Mouse (Mus musculus) neural tube, embryonic 14.5 days (tissue): Measurements from ENCODE around the gene Slc25a19. TPM values are rescaled to one million over a fixed set of nuclear protein-coding genes. Genes with fewer than 3 reads are reported as not detected.

Experiments
- ATAC-seq: fragments of 200-750 bp; cut with Nextera tagmentation; 2 replicates; pipeline ENCODE4 v1.8.0; 2017; ENCODE audit warnings: low read depth, mild to moderate bottlenecking, moderate TSS enrichment, moderate library complexity
- H3K27ac ChIP-seq: fragments of 300-500 bp; sonication (generic); 2 replicates; pipeline ENCODE4 v1.5.1; 2014; ENCODE audit warnings: low read depth, mild to moderate bottlenecking, control low read depth, low read length, moderate library complexity, mixed read lengths
- H3K27me3 ChIP-seq: fragments of 300-500 bp; sonication (generic); 2 replicates; pipeline ENCODE4 v1.6.1; 2014; ENCODE audit warnings: low read length; ENCODE audit not compliant: control insufficient read depth, insufficient read depth
- H3K36me3 ChIP-seq: fragments of 300-500 bp; sonication (generic); 2 replicates; pipeline ENCODE4 v1.6.1; 2014; ENCODE audit warnings: low read length, mixed read lengths; ENCODE audit not compliant: control insufficient read depth, insufficient read depth
- H3K4me1 ChIP-seq: fragments of 300-500 bp; sonication (generic); 2 replicates; pipeline ENCODE4 v1.6.1; 2014; ENCODE audit warnings: low read length; ENCODE audit not compliant: control insufficient read depth, insufficient read depth
- H3K4me2 ChIP-seq: fragments of 300-500 bp; sonication (generic); 2 replicates; pipeline ENCODE4 v1.6.1; 2014; ENCODE audit warnings: mild to moderate bottlenecking, low read depth, low read length, control low read depth
- H3K4me3 ChIP-seq: fragments of 300-500 bp; sonication (generic); 2 replicates; pipeline ENCODE4 v1.5.1; 2014; ENCODE audit warnings: low read depth, low read length, control low read depth, mixed read lengths
- H3K9ac ChIP-seq: fragments of 300-500 bp; sonication (generic); replicated peaks from 2 replicates; pipeline ENCODE4 v1.6.1; 2014; ENCODE audit warnings: low read depth, mild to moderate bottlenecking, control low read depth, low read length, mixed read lengths
- H3K9me3 ChIP-seq: fragments of 300-500 bp; sonication (generic); 2 replicates; pipeline ENCODE4 v1.6.1; 2016; ENCODE audit warnings: low read length; ENCODE audit not compliant: control insufficient read depth
- WGBS: fragments of 180-500 bp; shearing (Covaris S2); extraction: QIAGEN DNeasy Blood & Tissue Kit; methylation state at CpG from one replicate; pipeline ENCODE4 v1.1.7; 2014; 5-methylcytosine and 5-hydroxymethylcytosine counted together
- polyA plus RNA-seq: library from polyadenylated mRNA; unstranded; fragments of >200 nt; fragmentation: Nextera tagmentation; extraction: Ambion mirVana; gene quantifications from 2 replicates; pipeline ENCODE4 v1.2.1, GENCODE M21; 2014

Gene Slc25a19
- polyA plus RNA-seq, 1 experiment from 2014 or later, result 53.0 TPM

- Histone ChIP-seq H3K4me3 (no peak overlapping the region), H3K27ac (no peak overlapping the region), H3K4me2 (no peak overlapping the region), H3K9me3 (no peaks in the 10 kb centered on the region), H3K36me3 (peaks cover 19% of the 10 kb centered on the region), H3K27me3 (no peaks in the 10 kb centered on the region), H3K9ac (no peak overlapping the region), H3K4me1 (peaks cover 14% of the 10 kb centered on the region)
- WGBS, result 86% methylated on average over 4 of the region's 4 CpGs
- no peak for ATAC-seq
Measured at GRCm38 (mm10) chr11:115598309-115598708, 29.8 kb downstream of the Slc25a19 start.

GRCm38 (mm10) chr11:115595209-115595608 lies 32.9 kb downstream of the Slc25a19 start:
- H3K4me1 ChIP-seq, result no peaks in the 10 kb centered on the region
- no peaks in the 10 kb centered on the region for H3K27me3 ChIP-seq
- H3K36me3 ChIP-seq, result peaks cover 45% of the 10 kb centered on the region
- H3K9ac ChIP-seq, result no peak overlapping the region
- H3K27ac ChIP-seq, result no peak overlapping the region
- WGBS, result 97% methylated on average over 3 of the region's 3 CpGs
- no peaks in the 10 kb centered on the region for H3K9me3 ChIP-seq
- H3K4me2 ChIP-seq, result no peak overlapping the region
- no peak for ATAC-seq
- no peak overlapping the region for H3K4me3 ChIP-seq

- ATAC-seq, result no peak
- H3K27ac ChIP-seq, result no peak overlapping the region
- H3K9ac ChIP-seq, result no peak overlapping the region
- no peaks in the 10 kb centered on the region for H3K4me1 ChIP-seq
- H3K9me3 ChIP-seq, result no peaks in the 10 kb centered on the region
- H3K27me3 ChIP-seq, result no peaks in the 10 kb centered on the region
- no peak overlapping the region for H3K4me2 ChIP-seq
- H3K4me3 ChIP-seq, result no peak overlapping the region
- WGBS, result 91% methylated on average over 2 of the region's 2 CpGs
- H3K36me3 ChIP-seq, result peaks cover 83% of the 10 kb centered on the region
Measured at GRCm38 (mm10) chr11:115590526-115591075, 37.5 kb downstream of the Slc25a19 start.

- Histone ChIP-seq H3K4me1 (no peaks in the 10 kb centered on the region), H3K36me3 (peaks cover 89% of the 10 kb centered on the region), H3K4me3 (no peak overlapping the region), H3K27me3 (no peaks in the 10 kb centered on the region), H3K9ac (no peak overlapping the region), H3K9me3 (no peaks in the 10 kb centered on the region), H3K4me2 (no peak overlapping the region), H3K27ac (no peak overlapping the region)
- ATAC-seq, result no peak
- 86% methylated on average over 9 of the region's 9 CpGs for WGBS
Measured at GRCm38 (mm10) chr11:115587984-115588383, 40.1 kb downstream of the Slc25a19 start.

GRCm38 (mm10) chr11:115586403-115586802 lies 41.7 kb downstream of the Slc25a19 start:
- Histone ChIP-seq H3K27ac (no peak overlapping the region), H3K4me2 (no peak overlapping the region), H3K36me3 (peaks cover 90% of the 10 kb centered on the region), H3K27me3 (no peaks in the 10 kb centered on the region), H3K4me3 (no peak overlapping the region), H3K9ac (no peak overlapping the region), H3K9me3 (no peaks in the 10 kb centered on the region), H3K4me1 (no peaks in the 10 kb centered on the region)
- 95% methylated on average over 9 of the region's 9 CpGs for WGBS
- no peak for ATAC-seq

GRCm38 (mm10) chr11:115585573-115586100 lies 42.5 kb downstream of the Slc25a19 start:
- H3K4me2 ChIP-seq, result no peak overlapping the region
- no peaks in the 10 kb centered on the region for H3K4me1 ChIP-seq
- ATAC-seq, result no peak
- H3K27me3 ChIP-seq, result no peaks in the 10 kb centered on the region
- H3K36me3 ChIP-seq, result peaks cover 88% of the 10 kb centered on the region
- H3K4me3 ChIP-seq, result no peak overlapping the region
- no peaks in the 10 kb centered on the region for H3K9me3 ChIP-seq
- 94% methylated on average over 7 of the region's 7 CpGs for WGBS
- no peak overlapping the region for H3K9ac ChIP-seq
- no peak overlapping the region for H3K27ac ChIP-seq

GRCm38 (mm10) chr11:115584376-115585073 lies 43.6 kb downstream of the Slc25a19 start:
- Histone ChIP-seq H3K36me3 (peaks cover 77% of the 10 kb centered on the region), H3K4me2 (no peak overlapping the region), H3K9me3 (no peaks in the 10 kb centered on the region), H3K9ac (no peak overlapping the region), H3K27ac (no peak overlapping the region), H3K4me3 (no peak overlapping the region), H3K27me3 (no peaks in the 10 kb centered on the region), H3K4me1 (no peaks in the 10 kb centered on the region)
- ATAC-seq, result no peak
- 90% methylated on average over 10 of the region's 10 CpGs for whole genome bisulfite sequencing

GRCm38 (mm10) chr11:115582913-115583606 lies 45.0 kb downstream of the Slc25a19 start:
- Histone ChIP-seq H3K4me2 (no peak overlapping the region), H3K9me3 (no peaks in the 10 kb centered on the region), H3K27me3 (no peaks in the 10 kb centered on the region), H3K27ac (no peak overlapping the region), H3K9ac (no peak overlapping the region), H3K4me1 (no peaks in the 10 kb centered on the region), H3K36me3 (peaks cover 75% of the 10 kb centered on the region), H3K4me3 (no peak overlapping the region)
- 81% methylated on average over 10 of the region's 10 CpGs for WGBS
- no peak for ATAC-seq

GRCm38 (mm10) chr11:115579080-115579479 lies 49.0 kb downstream of the Slc25a19 start:
- H3K36me3 ChIP-seq, result peaks cover 41% of the 10 kb centered on the region
- no peak overlapping the region for H3K4me2 ChIP-seq
- H3K27me3 ChIP-seq, result no peaks in the 10 kb centered on the region
- no peak for ATAC-seq
- no peaks in the 10 kb centered on the region for H3K9me3 ChIP-seq
- no peak overlapping the region for H3K9ac ChIP-seq
- H3K4me3 ChIP-seq, result no peak overlapping the region
- no peaks in the 10 kb centered on the region for H3K4me1 ChIP-seq
- no peak overlapping the region for H3K27ac ChIP-seq
